Mouse (Mus musculus) hindbrain, embryonic 14.5 days (tissue): ENCODE results near the gene Ryr1. TPM values are rescaled to one million over a fixed set of nuclear protein-coding genes. Genes with fewer than 3 reads are reported as not detected.

ENCODE experiments used
- ATAC-seq: fragments of 200-750 bp; cut with Nextera tagmentation; 2 replicates; pipeline ENCODE4 v1.8.0; 2017; ENCODE audit warnings: moderate number of reproducible peaks, mild to moderate bottlenecking, moderate TSS enrichment, moderate library complexity; ENCODE audit not compliant: low FRiP score
- DNase-seq: peaks from one replicate; pipeline ENCODE4 v3.0.0-alpha.2; 2015; ENCODE audit warnings: low spot score
- H3K27ac ChIP-seq: fragments of 300-500 bp; sonication (generic); 2 replicates; pipeline ENCODE4 v1.5.1; 2014; ENCODE audit warnings: mild to moderate bottlenecking, moderate library complexity
- H3K27me3 ChIP-seq: fragments of 300-500 bp; sonication (generic); 2 replicates; pipeline ENCODE4 v1.6.1; 2014; ENCODE audit warnings: mild to moderate bottlenecking, low read length, mixed read lengths; ENCODE audit not compliant: control insufficient read depth, insufficient read depth
- H3K36me3 ChIP-seq: fragments of 300-500 bp; sonication (generic); replicated peaks from 2 replicates; pipeline ENCODE4 v1.6.1; 2014; ENCODE audit not compliant: control insufficient read depth, insufficient read depth
- H3K4me1 ChIP-seq: fragments of 300-500 bp; sonication (generic); replicated peaks from 2 replicates; pipeline ENCODE4 v1.6.1; 2014; ENCODE audit warnings: antibody characterized with exemption, low read length, mixed read lengths; ENCODE audit not compliant: control insufficient read depth, insufficient read depth
- H3K4me2 ChIP-seq: fragments of 300-500 bp; sonication (generic); replicated peaks from 2 replicates; pipeline ENCODE4 v1.6.1; 2014; ENCODE audit warnings: mild to moderate bottlenecking, moderate library complexity
- H3K4me3 ChIP-seq: fragments of 300-500 bp; sonication (generic); replicated peaks from 2 replicates; pipeline ENCODE4 v1.5.1; 2014; ENCODE audit warnings: mild to moderate bottlenecking, low read length
- H3K9ac ChIP-seq: fragments of 300-500 bp; sonication (generic); 2 replicates; pipeline ENCODE4 v1.6.1; 2014
- H3K9me3 ChIP-seq: fragments of 300-500 bp; sonication (generic); 2 replicates; pipeline ENCODE4 v1.6.1; 2016; ENCODE audit warnings: low read length; ENCODE audit not compliant: control insufficient read depth
- WGBS: fragments of 180-500 bp; shearing (Covaris S2); extraction: QIAGEN DNeasy Blood & Tissue Kit; methylation state at CpG from one replicate; pipeline ENCODE4 v1.1.7; 2014; 5-methylcytosine and 5-hydroxymethylcytosine counted together
- polyA plus RNA-seq: library from polyadenylated mRNA; unstranded; fragments of >200 nt; fragmentation: Nextera tagmentation; extraction: Ambion mirVana; gene quantifications from 2 replicates; pipeline ENCODE4 v1.2.1, GENCODE M21; 2014

Gene Ryr1
- polyA plus RNA-seq, 1 experiment from 2014 or later, result 7.6 TPM

DNA sequence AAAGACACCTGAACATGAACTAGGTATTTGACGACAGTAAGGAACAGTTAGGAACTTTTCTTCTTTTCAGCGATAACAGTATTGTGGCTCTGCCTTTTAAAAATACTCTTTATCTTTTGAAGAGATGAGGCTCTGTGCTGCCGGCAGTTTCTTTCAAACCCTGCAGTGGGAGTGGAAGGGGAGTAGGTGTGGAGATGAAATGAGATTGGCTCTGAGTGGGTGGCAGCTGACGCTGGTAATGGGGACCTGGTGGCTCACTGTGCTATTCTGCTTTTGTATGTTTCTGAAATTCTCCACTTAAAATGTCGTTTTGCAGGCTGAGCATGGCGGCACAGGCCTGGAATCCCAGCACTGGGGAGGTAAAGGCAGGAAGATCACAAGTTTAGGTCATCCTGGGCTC, 36.2 kb downstream of the Ryr1 start:
- no peak for ATAC-seq

DNA sequence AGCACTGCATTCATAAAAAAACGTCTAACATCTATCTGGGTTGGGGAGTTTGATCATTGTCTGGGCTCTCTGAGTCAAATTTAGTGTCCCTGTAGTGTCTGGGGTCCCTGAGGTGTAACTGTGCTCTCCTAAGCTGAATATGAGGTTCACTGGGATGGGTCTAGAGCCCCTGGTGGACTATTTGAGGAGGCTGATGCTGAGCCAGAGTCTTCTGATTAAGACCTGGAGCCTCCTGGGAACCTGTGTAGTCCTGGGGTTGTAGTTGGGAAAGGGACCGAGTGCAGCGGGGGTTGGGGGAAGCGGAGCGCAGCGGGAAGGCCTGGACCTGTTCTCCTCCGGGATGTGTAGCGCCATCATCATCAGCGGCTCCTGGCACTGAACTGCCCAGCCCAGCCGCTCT, 38.1 kb downstream of the Ryr1 start:
- H3K9me3 ChIP-seq, result no peaks in the 10 kb centered on the region
- H3K36me3 ChIP-seq, result no peaks in the 10 kb centered on the region
- no peak overlapping the region for H3K27ac ChIP-seq
- no peaks in the 10 kb centered on the region for H3K4me1 ChIP-seq
- no peak overlapping the region for H3K4me3 ChIP-seq
- no peak overlapping the region for H3K4me2 ChIP-seq
- no peaks in the 10 kb centered on the region for H3K27me3 ChIP-seq
- no peak overlapping the region for H3K9ac ChIP-seq
- WGBS, result 93% methylated on average over 10 of the region's 10 CpGs
- DNase-seq, result no peak
- ATAC-seq, result no peak

More for the DNA sequence above, 36.2 kb downstream of the Ryr1 start:
- Histone ChIP-seq H3K27me3 (no peaks in the 10 kb centered on the region), H3K27ac (no peak overlapping the region), H3K4me1 (no peaks in the 10 kb centered on the region), H3K9ac (no peak overlapping the region), H3K9me3 (no peaks in the 10 kb centered on the region), H3K4me3 (no peak overlapping the region), H3K36me3 (no peaks in the 10 kb centered on the region), H3K4me2 (no peak overlapping the region)
- WGBS, result 75% methylated on average over 6 of the region's 6 CpGs
- no peak for DNase-seq

DNA sequence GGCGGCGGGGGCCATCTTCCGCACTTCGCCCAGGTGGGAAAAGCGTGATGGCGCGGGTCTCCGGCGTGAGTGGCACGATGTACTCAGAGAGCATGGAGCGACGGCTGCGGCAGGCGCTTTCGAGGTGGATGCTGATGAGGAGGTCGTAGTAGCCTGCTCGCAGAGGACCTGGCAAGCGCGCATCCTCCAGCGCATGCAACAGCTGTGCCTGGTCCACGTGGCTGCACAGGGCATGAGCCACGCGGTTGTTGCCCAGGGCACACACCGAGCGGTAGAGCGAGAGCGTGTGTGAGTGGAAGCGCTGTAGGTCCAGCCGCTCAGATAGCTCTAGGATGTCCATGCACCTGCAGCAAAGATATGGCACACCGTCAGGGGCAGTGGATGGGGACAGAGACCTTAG, 39.0 kb downstream of the Ryr1 start:
- DNase-seq, result no peak
- Histone ChIP-seq H3K27ac (no peak overlapping the region), H3K27me3 (no peaks in the 10 kb centered on the region), H3K9ac (no peak overlapping the region), H3K4me2 (no peak overlapping the region), H3K36me3 (no peaks in the 10 kb centered on the region), H3K4me1 (no peaks in the 10 kb centered on the region), H3K9me3 (no peaks in the 10 kb centered on the region), H3K4me3 (no peak overlapping the region)
- 94% methylated on average over 30 of the region's 30 CpGs for WGBS
- ATAC-seq, result no peak

DNA sequence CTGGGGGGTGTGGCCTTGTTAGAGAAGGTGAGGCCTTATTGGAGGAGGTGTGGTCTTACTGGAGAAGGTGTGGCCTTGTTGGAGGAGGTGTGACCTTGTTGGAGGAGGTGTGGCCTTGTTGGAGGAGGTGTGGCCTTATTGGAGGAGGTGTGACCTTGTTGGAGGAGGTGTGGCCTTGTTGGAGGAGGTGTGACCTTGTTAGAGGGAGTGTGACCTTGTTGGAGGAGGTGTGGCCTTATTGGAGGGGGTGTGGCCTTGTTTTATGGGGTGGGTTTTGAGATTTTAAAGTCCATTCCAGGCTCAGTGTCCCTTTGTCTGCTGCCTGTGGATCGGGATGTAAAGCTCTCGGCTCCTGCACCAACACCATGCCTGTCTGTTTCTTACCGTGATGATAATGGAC, 40.6 kb downstream of the Ryr1 start:
- H3K4me1 ChIP-seq, result no peaks in the 10 kb centered on the region
- no peak overlapping the region for H3K4me2 ChIP-seq
- H3K9ac ChIP-seq, result no peak overlapping the region
- no peak overlapping the region for H3K4me3 ChIP-seq
- no peaks in the 10 kb centered on the region for H3K36me3 ChIP-seq
- H3K27me3 ChIP-seq, result no peaks in the 10 kb centered on the region
- H3K9me3 ChIP-seq, result no peaks in the 10 kb centered on the region
- DNase-seq (no peak), ATAC-seq (no peak)
- no peak overlapping the region for H3K27ac ChIP-seq
- 86% methylated on average over 3 of the region's 3 CpGs for WGBS

DNA sequence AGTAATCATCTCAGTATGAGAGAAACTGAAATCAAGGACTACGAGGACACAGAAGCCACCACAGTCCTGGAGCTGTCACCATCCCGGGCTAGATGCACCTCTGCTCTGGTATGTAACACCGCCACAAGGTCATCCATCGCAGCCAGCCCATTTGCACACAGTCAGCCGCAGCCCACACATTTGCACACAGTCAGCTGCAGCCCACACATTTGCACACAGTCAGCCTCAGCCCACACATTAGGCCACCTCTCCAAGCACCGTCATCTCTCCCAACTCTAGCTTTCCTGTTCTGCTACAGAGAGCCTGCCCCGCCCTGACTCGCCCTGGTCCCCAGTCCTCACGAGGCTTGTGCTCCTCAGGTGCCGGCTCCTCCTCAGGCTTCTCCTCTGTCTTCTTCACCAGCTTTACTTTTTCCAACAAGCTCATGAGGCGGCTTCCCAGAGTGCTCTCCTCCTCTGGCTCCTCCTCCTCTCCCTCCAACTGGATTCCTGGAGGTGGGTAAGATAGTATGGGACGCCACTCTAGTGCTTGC, 45.5 kb downstream of the Ryr1 start:
- Histone ChIP-seq H3K27ac (no peak overlapping the region), H3K9ac (no peak overlapping the region), H3K4me2 (no peak overlapping the region), H3K27me3 (no peaks in the 10 kb centered on the region), H3K9me3 (no peaks in the 10 kb centered on the region), H3K4me1 (no peaks in the 10 kb centered on the region), H3K4me3 (no peak overlapping the region), H3K36me3 (no peaks in the 10 kb centered on the region)
- ATAC-seq (no peak), DNase-seq (no peak)
- WGBS, result 86% methylated on average over 12 of the region's 12 CpGs

DNA sequence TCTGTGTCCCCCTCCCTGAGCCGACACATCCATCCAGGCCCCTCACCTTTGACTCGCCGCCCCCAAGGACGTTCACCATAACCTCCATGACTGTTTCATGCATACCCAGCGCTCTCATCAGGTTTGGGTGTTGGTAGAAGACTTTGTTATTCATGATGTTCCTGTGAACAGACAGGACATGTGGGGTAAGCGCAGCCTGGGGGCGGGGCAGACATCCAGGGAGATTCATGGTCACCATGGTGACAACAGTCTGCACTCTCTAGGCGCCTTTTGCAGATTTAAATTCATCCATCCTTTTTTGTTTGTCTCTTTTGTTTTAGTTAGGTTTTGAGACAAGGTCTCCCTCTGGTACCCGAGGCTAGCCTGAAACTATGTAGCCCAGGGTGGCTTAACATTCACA, 48.0 kb downstream of the Ryr1 start:
- ATAC-seq, result no peak
- Histone ChIP-seq H3K27ac (no peak overlapping the region), H3K4me3 (no peak overlapping the region), H3K27me3 (no peaks in the 10 kb centered on the region), H3K36me3 (no peaks in the 10 kb centered on the region), H3K9me3 (no peaks in the 10 kb centered on the region), H3K4me1 (0 out of 2 replicates have a peak, but pooled peaks cover 7% of the 10 kb centered on the region), H3K9ac (no peak overlapping the region), H3K4me2 (no peak overlapping the region)
- 65% methylated on average over 9 of the region's 9 CpGs for WGBS
- DNase-seq, result no peak

DNA sequence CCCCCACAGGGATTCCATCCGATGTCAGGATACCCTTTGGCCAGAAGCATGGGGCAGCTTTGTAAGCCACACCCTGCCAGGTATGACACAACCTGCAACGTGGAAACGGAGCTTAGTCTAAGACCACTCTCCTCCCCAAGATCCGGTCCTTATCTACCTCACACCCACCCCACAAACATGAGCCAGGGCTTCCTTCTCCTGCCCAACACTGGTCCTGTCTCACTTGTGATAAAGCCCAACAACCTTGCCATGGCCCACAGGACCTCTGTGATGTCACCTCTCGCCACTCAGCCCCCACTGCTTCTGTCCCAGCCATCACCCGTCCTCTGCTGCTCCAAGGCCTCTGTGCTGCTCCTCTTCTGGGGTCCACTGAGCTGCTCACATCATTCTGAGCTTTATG, 49.8 kb downstream of the Ryr1 start:
- Histone ChIP-seq H3K36me3 (no peaks in the 10 kb centered on the region), H3K9me3 (no peaks in the 10 kb centered on the region), H3K4me1 (peaks cover 15% of the 10 kb centered on the region), H3K9ac (no peak overlapping the region), H3K4me3 (no peak overlapping the region), H3K27me3 (no peaks in the 10 kb centered on the region), H3K27ac (no peak overlapping the region), H3K4me2 (no peak overlapping the region)
- ATAC-seq (no peak), DNase-seq (no peak)
- WGBS, result 83% methylated on average over 6 of the region's 6 CpGs

DNA sequence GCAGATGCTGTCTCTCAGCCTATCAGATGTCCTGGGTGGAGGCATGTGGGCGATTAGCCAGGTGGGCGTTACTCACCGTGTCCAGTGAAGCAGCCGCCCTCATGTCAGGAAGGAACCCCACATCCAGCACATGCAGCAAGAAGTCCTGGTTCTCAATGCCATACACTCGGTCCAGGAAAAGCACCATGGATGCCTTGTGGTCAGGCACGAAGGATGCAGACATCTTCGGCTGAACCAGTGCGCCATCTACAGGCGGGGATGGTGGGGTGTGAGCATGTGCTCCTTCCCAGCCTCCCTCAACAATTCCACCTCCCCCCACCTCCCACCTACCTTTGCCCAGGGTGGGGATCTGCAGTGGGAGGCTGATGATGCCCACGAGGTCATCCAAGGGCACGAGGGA, 52.3 kb downstream of the Ryr1 start:
- Histone ChIP-seq H3K4me2 (peak overlapping the region; percentile 55), H3K27ac (no peak overlapping the region), H3K9ac (no peak overlapping the region), H3K4me1 (peaks cover 24% of the 10 kb centered on the region), H3K9me3 (no peaks in the 10 kb centered on the region), H3K36me3 (no peaks in the 10 kb centered on the region), H3K4me3 (peak overlapping the region; percentile 40), H3K27me3 (no peaks in the 10 kb centered on the region)
- ATAC-seq (no peak), DNase-seq (peak; percentile 42)
- 39% methylated on average over 11 of the region's 11 CpGs for WGBS

DNA sequence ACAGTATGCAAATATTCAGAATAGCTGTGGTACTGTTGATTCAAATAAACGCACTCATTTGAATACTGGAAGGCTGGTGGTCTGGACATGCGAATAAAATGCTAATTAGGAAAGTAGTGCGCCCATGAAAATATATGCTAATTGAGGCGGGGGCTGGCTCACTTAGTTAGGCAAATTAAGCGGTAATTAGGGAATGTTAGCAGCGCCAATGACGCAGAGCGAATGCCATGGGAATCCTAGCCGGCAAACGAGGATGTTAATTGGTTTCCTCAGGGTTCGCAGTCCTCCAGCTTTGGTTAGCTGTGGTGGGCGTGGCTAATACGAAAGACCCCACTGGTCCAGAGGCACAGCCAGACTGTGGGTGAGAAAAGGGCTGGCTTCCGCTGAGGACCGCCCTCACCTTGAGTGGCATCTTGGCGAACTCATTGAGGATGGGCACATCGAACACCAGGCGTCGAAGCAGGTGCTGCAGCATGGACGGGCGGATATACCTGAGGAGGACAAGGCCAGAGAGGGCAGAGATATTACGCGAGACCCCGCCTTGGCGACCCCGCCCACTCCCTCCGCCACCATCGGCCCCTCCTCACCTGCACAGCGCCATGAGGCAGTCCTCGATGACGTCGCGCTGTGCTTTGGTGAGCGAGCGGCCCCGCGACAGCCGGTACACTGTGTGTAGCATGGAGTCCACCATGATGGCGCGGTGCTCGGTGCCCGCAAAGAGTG, 53.6 kb downstream of the Ryr1 start:
- peak overlapping the region; percentile 57 for H3K9ac ChIP-seq
- peak overlapping the region; percentile 40 for H3K4me3 ChIP-seq
- no peaks in the 10 kb centered on the region for H3K36me3 ChIP-seq
- peak overlapping the region; percentile 87 for H3K27ac ChIP-seq
- WGBS, result 3% methylated on average over 42 of the region's 42 CpGs
- no peaks in the 10 kb centered on the region for H3K27me3 ChIP-seq
- H3K9me3 ChIP-seq, result no peaks in the 10 kb centered on the region
- ATAC-seq (peak; percentile 90), DNase-seq (peak; percentile 81)
- H3K4me1 ChIP-seq, result peaks cover 24% of the 10 kb centered on the region
- H3K4me2 ChIP-seq, result peak overlapping the region; percentile 55
